Mouse (Mus musculus): Measurements from ENCODE around the gene Gm45623. TPM values are rescaled to one million over a fixed set of nuclear protein-coding genes. Genes with fewer than 3 reads are reported as not detected.

Gene Gm45623
- total RNA-seq (2021), result not detected
- long read RNA-seq, experiment 1, result 0 reads
- long read RNA-seq, experiment 2, result 0 reads

GRCm38 (mm10) chr13:56753192-56753951 lies at the start of gene Gm45623:
Gm45623 (minus strand) TSS chr13:56753827.
- no peak within 1 kb of the TSS for H3K27ac ChIP-seq
- H3K4me3 ChIP-seq, result peak within 1 kb of the TSS; percentile 61
- intact Hi-C loops (cut with DNase I), result no loop called here
- no peak for TF ChIP-seq CTCF (IDR thresholded peaks at IDR 0.05)
- no peak for DNase-seq

GRCm38 (mm10) chr13:56797459-56797858 lies 43.8 kb upstream of the Gm45623 start:
- no peak for TF ChIP-seq CTCF (IDR thresholded peaks at IDR 0.05)
- no peak overlapping the region for H3K4me3 ChIP-seq
- H3K27ac ChIP-seq, result no peak overlapping the region
- intact Hi-C loops (cut with DNase I), result no loop called here
- DNase-seq, result no peak

GRCm38 (mm10) chr13:56795501-56795900 lies 41.9 kb upstream of the Gm45623 start:
- Histone ChIP-seq H3K4me3 (no peak overlapping the region), H3K27ac (no peak overlapping the region)
- intact Hi-C loops (cut with DNase I), result no loop called here
- DNase-seq, result no peak
- TF ChIP-seq CTCF (IDR thresholded peaks at IDR 0.05), result no peak

- intact Hi-C loops (cut with DNase I), result no loop called here
- TF ChIP-seq CTCF (IDR thresholded peaks at IDR 0.05), result no peak
- Histone ChIP-seq H3K27ac (no peak overlapping the region), H3K4me3 (no peak overlapping the region)
- no peak for DNase-seq
Measured at GRCm38 (mm10) chr13:56794441-56794840, 40.8 kb upstream of the Gm45623 start.

GRCm38 (mm10) chr13:56792844-56793243 lies 39.2 kb upstream of the Gm45623 start:
- no peak for DNase-seq
- Histone ChIP-seq H3K27ac (no peak overlapping the region), H3K4me3 (no peak overlapping the region)
- intact Hi-C loops (cut with DNase I), result no loop called here
- TF ChIP-seq CTCF (IDR thresholded peaks at IDR 0.05), result no peak

GRCm38 (mm10) chr13:56790683-56791082 lies 37.1 kb upstream of the Gm45623 start:
- DNase-seq, result no peak
- Histone ChIP-seq H3K27ac (no peak overlapping the region), H3K4me3 (no peak overlapping the region)
- TF ChIP-seq CTCF (IDR thresholded peaks at IDR 0.05), result no peak
- intact Hi-C loops (cut with DNase I), result no loop called here

GRCm38 (mm10) chr13:56782621-56783020 lies 29.0 kb upstream of the Gm45623 start:
- intact Hi-C loops (cut with DNase I), result no loop called here
- H3K4me3 ChIP-seq, result no peak overlapping the region
- no peak overlapping the region for H3K27ac ChIP-seq
- no peak for TF ChIP-seq CTCF (IDR thresholded peaks at IDR 0.05)
- no peak for DNase-seq

GRCm38 (mm10) chr13:56781697-56782096 lies 28.1 kb upstream of the Gm45623 start:
- Histone ChIP-seq H3K4me3 (no peak overlapping the region), H3K27ac (no peak overlapping the region)
- TF ChIP-seq CTCF (IDR thresholded peaks at IDR 0.05), result no peak
- DNase-seq, result no peak
- intact Hi-C loops (cut with DNase I), result no loop called here

- intact Hi-C loops (cut with DNase I), result no loop called here
Measured at GRCm38 (mm10) chr13:56780746-56781469, 27.3 kb upstream of the Gm45623 start.

GRCm38 (mm10) chr13:56774304-56774703 lies 20.7 kb upstream of the Gm45623 start:
- no peak for TF ChIP-seq CTCF (IDR thresholded peaks at IDR 0.05)
- Histone ChIP-seq H3K4me3 (no peak overlapping the region), H3K27ac (no peak overlapping the region)
- intact Hi-C loops (cut with DNase I), result no loop called here
- DNase-seq, result no peak

More at GRCm38 (mm10) chr13:56780746-56781469, 27.3 kb upstream of the Gm45623 start:
- Histone ChIP-seq H3K4me3 (no peak overlapping the region), H3K27ac (no peak overlapping the region)
- DNase-seq, result no peak
- TF ChIP-seq CTCF (IDR thresholded peaks at IDR 0.05), result no peak

- DNase-seq, result no peak
- Histone ChIP-seq H3K4me3 (no peak overlapping the region), H3K27ac (no peak overlapping the region)
- intact Hi-C loops (cut with DNase I), result no loop called here
- TF ChIP-seq CTCF (IDR thresholded peaks at IDR 0.05), result no peak
Measured at GRCm38 (mm10) chr13:56773262-56773870, 19.7 kb upstream of the Gm45623 start.

GRCm38 (mm10) chr13:56772592-56772991 lies 19.0 kb upstream of the Gm45623 start:
- no peak for TF ChIP-seq CTCF (IDR thresholded peaks at IDR 0.05)

GRCm38 (mm10) chr13:56770786-56771185 lies 17.2 kb upstream of the Gm45623 start:
- no peak for DNase-seq
- H3K4me3 ChIP-seq, result no peak overlapping the region
- H3K27ac ChIP-seq, result no peak overlapping the region
- TF ChIP-seq CTCF (IDR thresholded peaks at IDR 0.05), result peak; percentile 18; the same call in 1 of the 2 replicates
- intact Hi-C loops (cut with DNase I), result no loop called here

More at GRCm38 (mm10) chr13:56772592-56772991, 19.0 kb upstream of the Gm45623 start:
- Histone ChIP-seq H3K4me3 (no peak overlapping the region), H3K27ac (no peak overlapping the region)
- intact Hi-C loops (cut with DNase I), result no loop called here
- DNase-seq, result no peak
